In the genomic region with DNA sequence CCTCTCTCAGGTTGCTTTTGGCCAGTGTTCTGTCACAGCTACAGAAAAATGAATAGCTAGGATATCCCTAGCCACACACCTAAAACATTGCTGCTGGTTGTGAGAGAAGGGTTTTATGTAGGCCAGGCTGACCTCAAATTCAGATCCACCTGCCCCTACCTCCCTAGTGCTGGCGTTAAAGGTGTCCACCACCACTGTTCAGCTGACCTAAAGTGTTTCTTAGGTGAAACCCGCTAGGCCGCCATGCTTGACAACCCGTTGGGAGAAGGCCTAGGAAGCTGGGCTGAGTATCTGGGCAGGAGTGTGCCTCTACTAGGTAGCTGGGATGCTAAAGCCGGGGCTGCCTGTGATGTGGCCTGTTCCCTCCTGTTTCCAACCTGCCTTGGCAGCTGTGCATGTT, we compare ENCODE assay signal across 16 mouse cellular contexts. TPM values are rescaled to one million over a fixed set of nuclear protein-coding genes. Genes with fewer than 3 reads are reported as not detected.
A peak's percentile ranks its signal among the peaks of the same experiment; 100 is the strongest.
DNase-seq lines count a peak whose midpoint lies in the region; ATAC-seq and TF ChIP-seq lines count a peak whose summit lies in the region.
"Had no signal": no experiment of that assay in that cellular context is flagged by ENCODE, and none has a peak within 500 bp of the region (broad histone marks: within the 10 kb centered on the region; RNA-seq: fewer than 3 reads in every experiment).

No protein-coding gene starts in this region.

- H3K4me3 ChIP-seq in kidney, embryonic 15.5 days (replicated peaks), result no peak overlapping the region
- H3K4me3 ChIP-seq in liver, embryonic 14.5 days (ENCODE audit: insufficient read depth in 1 of 2, low read depth in 2 of 2, low read length in 2 of 2), result no peak overlapping the region
- H3K4me3 ChIP-seq in liver, embryonic 11.5 days (ENCODE audit: low read depth, low read length), result no peak overlapping the region
- H3K4me3 ChIP-seq in liver, embryonic 15.5 days (replicated peaks), result no peak overlapping the region
- H3K4me3 ChIP-seq: embryonic facial prominence, embryonic 15.5 days; forebrain, embryonic 10.5 days; gastrocnemius, adult 2 months; heart, adult 2 months; heart, embryonic 12.5 days; hindbrain, embryonic 10.5 days had no signal

- H3K4me2 ChIP-seq in kidney, embryonic 15.5 days, result no peak overlapping the region
- H3K4me2 ChIP-seq in liver, embryonic 14.5 days (ENCODE audit: low read depth), result no peak overlapping the region
- H3K4me2 ChIP-seq in liver, embryonic 11.5 days, result no peak overlapping the region
- H3K4me2 ChIP-seq in liver, embryonic 15.5 days, result no peak overlapping the region
- H3K4me2 ChIP-seq: embryonic facial prominence, embryonic 15.5 days; heart, embryonic 12.5 days; hindbrain, embryonic 14.5 days had no signal

- H3K9ac ChIP-seq in kidney, embryonic 15.5 days, result no peak overlapping the region
- H3K9ac ChIP-seq in liver, embryonic 14.5 days (replicated peaks), result no peak overlapping the region
- no peak overlapping the region for H3K9ac ChIP-seq in liver, embryonic 11.5 days (ENCODE audit: low read depth, low read length)
- no peak overlapping the region for H3K9ac ChIP-seq in liver, embryonic 15.5 days
- H3K9ac ChIP-seq: embryonic facial prominence, embryonic 15.5 days; heart, embryonic 12.5 days; hindbrain, embryonic 14.5 days had no signal

- H3K36me3 ChIP-seq in kidney, embryonic 15.5 days, result peaks cover 34% of the 10 kb centered on the region
- peaks cover 35% of the 10 kb centered on the region for H3K36me3 ChIP-seq in liver, embryonic 14.5 days (replicated peaks; ENCODE audit: control insufficient read depth, insufficient read depth, low read depth)
- H3K36me3 ChIP-seq in liver, embryonic 11.5 days (ENCODE audit: control insufficient read depth, insufficient read depth, low read length), result peaks cover 21% of the 10 kb centered on the region
- peaks cover 41% of the 10 kb centered on the region for H3K36me3 ChIP-seq in liver, embryonic 15.5 days (replicated peaks)

- DNase-seq in cerebellum, adult 9-11 months, result peak; percentile 43
- no peak for DNase-seq in cerebellum, adult 11-12 months
- no peak for DNase-seq in kidney, postnatal 14 days
- no peak for DNase-seq in liver, embryonic 14.5 days (ENCODE audit: low read depth in 3 of 3, low spot score in 3 of 3)
- no peak for DNase-seq in liver, embryonic 11.5 days (ENCODE audit: low spot score)
- no peak for DNase-seq in adrenal gland, postnatal 36 days

- no peak for TF ChIP-seq CTCF in liver, embryonic 14.5 days (IDR thresholded peaks at IDR 0.05; ENCODE audit: low read depth)

- no peak for TF ChIP-seq EP300 in liver, embryonic 14.5 days (IDR thresholded peaks at IDR 0.05; ENCODE audit: low read depth)

- peaks cover 14% of the 10 kb centered on the region for H3K4me1 ChIP-seq in kidney, embryonic 15.5 days
- peaks cover 2% of the 10 kb centered on the region in 2 experiments; a peak in 1 of 4 replicates for H3K4me1 ChIP-seq in liver, embryonic 14.5 days (replicated peaks; ENCODE audit: control insufficient read depth in 2 of 2, insufficient read depth in 2 of 2, low read length in 1 of 2)
- no peaks in the 10 kb centered on the region for H3K4me1 ChIP-seq in liver, embryonic 11.5 days (replicated peaks; ENCODE audit: control insufficient read depth, insufficient read depth, low read length)
- peaks cover 39% of the 10 kb centered on the region for H3K4me1 ChIP-seq in liver, embryonic 15.5 days (replicated peaks)

- no peaks in the 10 kb centered on the region for H3K9me3 ChIP-seq in kidney, embryonic 15.5 days (replicated peaks)
- no peaks in the 10 kb centered on the region for H3K9me3 ChIP-seq in liver, embryonic 14.5 days (ENCODE audit: control insufficient read depth, low read length)
- no peaks in the 10 kb centered on the region for H3K9me3 ChIP-seq in liver, embryonic 11.5 days (ENCODE audit: control insufficient read depth, low read length)
- no peaks in the 10 kb centered on the region for H3K9me3 ChIP-seq in liver, embryonic 15.5 days (replicated peaks)
- H3K9me3 ChIP-seq: embryonic facial prominence, embryonic 15.5 days; forebrain, embryonic 10.5 days; heart, embryonic 12.5 days; hindbrain, embryonic 10.5 days had no signal

- 77% methylated on average over 5 of the region's 5 CpGs for WGBS in kidney, embryonic 15.5 days
- 69% methylated on average over 5 of the region's 5 CpGs for WGBS in liver, embryonic 14.5 days (ENCODE audit: insufficient replicate concordance)
- WGBS in liver, embryonic 11.5 days, result 77% methylated on average over 5 of the region's 5 CpGs
- 69% methylated on average over 5 of the region's 5 CpGs for WGBS in liver, embryonic 15.5 days (ENCODE audit: insufficient replicate concordance)

- ATAC-seq in kidney, embryonic 15.5 days (replicated peaks; ENCODE audit: low FRiP score), result peak; percentile 31; the same call in 1 of the 2 replicates
- ATAC-seq in liver, embryonic 14.5 days (ENCODE audit: insufficient read depth), result 0 out of 2 replicates have a peak, but pooled peaks have one; percentile 9
- ATAC-seq in liver, embryonic 11.5 days (replicated peaks; ENCODE audit: low FRiP score), result no peak
- ATAC-seq in liver, embryonic 15.5 days (ENCODE audit: insufficient read depth), result no peak

- no peaks in the 10 kb centered on the region for H3K27me3 ChIP-seq in kidney, embryonic 15.5 days
- no peaks in the 10 kb centered on the region for H3K27me3 ChIP-seq in liver, embryonic 14.5 days (ENCODE audit: control insufficient read depth, insufficient read depth, low read length)
- no peaks in the 10 kb centered on the region for H3K27me3 ChIP-seq in liver, embryonic 11.5 days (replicated peaks; ENCODE audit: control insufficient read depth, insufficient read depth, low read length)
- H3K27me3 ChIP-seq in liver, embryonic 15.5 days, result 0 out of 2 replicates have a peak, but pooled peaks cover 14% of the 10 kb centered on the region
- H3K27me3 ChIP-seq: embryonic facial prominence, embryonic 15.5 days; heart, embryonic 12.5 days; Patski had no signal

- H3K27ac ChIP-seq in kidney, embryonic 15.5 days, result no peak overlapping the region
- peak overlapping the region; percentile 59 for H3K27ac ChIP-seq in liver, embryonic 14.5 days
- H3K27ac ChIP-seq in liver, embryonic 11.5 days (ENCODE audit: low read depth, low read length), result no peak overlapping the region
- H3K27ac ChIP-seq in liver, embryonic 15.5 days (replicated peaks), result peak overlapping the region; percentile 69
- H3K27ac ChIP-seq: embryonic facial prominence, embryonic 15.5 days; forebrain, embryonic 10.5 days; gastrocnemius, adult 2 months; heart, adult 2 months; hindbrain, embryonic 10.5 days; hindbrain, embryonic 14.5 days had no signal

RNA-seq across cellular contexts. Expression of gene Odc1, which starts 9.0 kb away (rescaled TPM):
- polyA plus RNA-seq in kidney, embryonic 15.5 days (2015; fragmentation: Nextera tagmentation; extraction: Ambion mirVana), result 218 and 231 TPM in 2 replicates
- 367 and 457 TPM in 2 replicates for polyA plus RNA-seq in liver, embryonic 14.5 days (2012; rRNA removed)
- 444 and 509 TPM in 2 replicates for polyA plus RNA-seq in liver, embryonic 14.5 days (2014; fragmentation: Nextera tagmentation; extraction: Ambion mirVana)
- 446 and 497 TPM in 2 replicates for polyA plus RNA-seq in liver, embryonic 11.5 days (2014; fragmentation: Nextera tagmentation; extraction: Ambion mirVana)
- 404 and 432 TPM in 2 replicates for polyA plus RNA-seq in liver, embryonic 15.5 days (2015; fragmentation: Nextera tagmentation; extraction: Ambion mirVana)
- total RNA-seq in adrenal gland, postnatal 36 days (2021), result 100 to 1,000 TPM; 319 to 466 TPM

Comparison
In these comparisons a context has a peak if more than half of its experiments do, and no peak if none do; other contexts are left out.
1. ATAC-seq: peak in kidney, embryonic 15.5 days (single experiment) and liver, embryonic 14.5 days (single experiment); none in liver, embryonic 11.5 days (single experiment) and liver, embryonic 15.5 days (single experiment).
2. H3K27ac ChIP-seq: peak in liver, embryonic 14.5 days (single experiment) and liver, embryonic 15.5 days (single experiment); none in kidney, embryonic 15.5 days (single experiment) and liver, embryonic 11.5 days (single experiment).